Mouse (Mus musculus) B cell, adult 62 days (primary cell): ENCODE data around the gene Upp2. TPM values are rescaled to one million over a fixed set of nuclear protein-coding genes. Genes with fewer than 3 reads are reported as not detected.

Experiments
- total RNA-seq: library from RNA; stranded (reverse); gene quantifications from 4 replicates; pipeline ENCODE4 v1.2.4, GENCODE M21; 2023

Upp2 gene
- total RNA-seq: not detected in 4 replicates

DNA sequence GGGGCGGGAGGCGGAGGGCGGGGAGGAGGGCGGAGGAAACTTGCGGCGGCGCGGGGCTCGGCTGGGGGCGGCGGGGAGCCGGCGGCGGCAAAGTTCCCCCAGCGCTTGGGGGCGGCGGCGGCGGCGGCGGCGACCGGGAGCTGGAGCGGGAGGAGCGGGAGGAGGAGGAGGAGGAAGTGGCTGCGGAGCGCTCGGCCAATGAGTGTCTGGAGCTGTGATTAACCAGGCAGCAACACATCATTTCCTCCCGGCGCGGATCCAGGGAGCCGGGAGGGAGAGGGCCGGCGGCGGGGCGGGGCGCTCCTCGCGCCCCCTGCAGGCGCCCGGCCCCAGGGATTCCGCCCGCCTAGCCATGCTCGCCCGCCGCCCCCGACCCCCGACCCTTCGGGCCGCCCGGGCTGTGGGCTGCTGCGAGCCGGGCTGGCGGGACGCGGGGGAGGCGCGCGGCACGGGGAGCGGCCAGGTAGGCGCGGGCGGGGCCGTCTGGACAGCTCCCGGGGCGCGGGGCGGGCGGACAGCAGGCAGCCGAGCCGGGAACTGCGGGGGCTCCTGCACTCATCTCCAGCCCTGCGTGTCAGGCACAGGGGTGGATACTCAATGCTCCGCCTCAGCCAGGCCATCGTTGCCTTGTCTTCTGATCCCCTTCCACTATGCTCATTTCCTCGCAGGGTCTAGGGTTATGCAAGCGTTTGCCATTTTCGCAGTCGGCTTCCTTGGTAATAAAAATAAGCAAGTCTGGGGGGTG lies at the start of gene Upp2, which contains the start of gene Acvr1:
Upp2 (plus strand) TSS at position 233 of the 745 bp plus-strand sequence.
Acvr1 (minus strand) TSS at position 92 of the 745 bp plus-strand sequence.

Other genes with a start within 250 kb of the Upp2 start
- gene Acvr1c, start 209.4 kb upstream of the Upp2 start, total RNA-seq: 0.12 TPM in 1 of 4 replicates, not detected in the others
- not detected in 4 replicates for gene Gm17409, start 97.2 kb upstream of the Upp2 start, total RNA-seq
- not detected in 4 replicates for gene Acvr1, start 141 bp upstream of the Upp2 start, total RNA-seq